Mouse (Mus musculus): ENCODE measurements around the gene Cd209g.
"Not testable (repeated sequence)": the region's sequence is repeated elsewhere in the genome, so short reads cannot be mapped to it uniquely, and the experiment has no call there.

Gene Cd209g

GRCm38 (mm10) chr8:4133798-4134197 lies at the start of gene Cd209g:
Gene Cd209g, plus strand, starts transcription at chr8:4134098.
- no peak for DNase-seq (ENCODE audit: low read depth)

- DNase-seq (ENCODE audit: low read depth): peak; percentile 33
These were observed 46.6 kb upstream of the Cd209g start for GRCm38 (mm10) chr8:4087180-4087722.

- not testable (repeated sequence) for DNase-seq (ENCODE audit: low read depth)
These were observed 45.4 kb upstream of the Cd209g start for GRCm38 (mm10) chr8:4088514-4088913.

- not testable (repeated sequence) for DNase-seq (ENCODE audit: low read depth)
These were observed 28.2 kb upstream of the Cd209g start, which contains the start of gene Cd209f for GRCm38 (mm10) chr8:4105735-4106134. Gene Cd209f, minus strand, starts transcription at chr8:4105835.

- peak; percentile 88 for DNase-seq (ENCODE audit: low read depth)
These were observed 6.1 kb downstream of the Cd209g start for GRCm38 (mm10) chr8:4139660-4140646.

GRCm38 (mm10) chr8:4141721-4142120 lies 7.8 kb downstream of the Cd209g start:
- peak; percentile 60 for DNase-seq (ENCODE audit: low read depth)

- DNase-seq (ENCODE audit: low read depth): no peak
These were observed 13.4 kb downstream of the Cd209g start for GRCm38 (mm10) chr8:4147272-4147671.

- DNase-seq (ENCODE audit: low read depth): no peak
These were observed 21.0 kb downstream of the Cd209g start for GRCm38 (mm10) chr8:4154878-4155277.

GRCm38 (mm10) chr8:4162786-4163185 lies 28.9 kb downstream of the Cd209g start:
- DNase-seq (ENCODE audit: low read depth): no peak

GRCm38 (mm10) chr8:4165176-4165851 lies 31.4 kb downstream of the Cd209g start:
- DNase-seq (ENCODE audit: low read depth): peak; percentile 66

- peak; percentile 100 for DNase-seq (ENCODE audit: low read depth)
These were observed 32.2 kb downstream of the Cd209g start, which contains the start of gene Evi5l for GRCm38 (mm10) chr8:4165852-4166751. Gene Evi5l, plus strand, starts transcription at chr8:4166567.

GRCm38 (mm10) chr8:4166881-4167525 lies 33.1 kb downstream of the Cd209g start:
- peak; percentile 37 for DNase-seq (ENCODE audit: low read depth)

GRCm38 (mm10) chr8:4167918-4168317 lies 34.0 kb downstream of the Cd209g start:
- DNase-seq (ENCODE audit: low read depth): no peak

GRCm38 (mm10) chr8:4172486-4172885 lies 38.6 kb downstream of the Cd209g start:
- DNase-seq (ENCODE audit: low read depth): no peak

- DNase-seq (ENCODE audit: low read depth): no peak
These were observed 40.1 kb downstream of the Cd209g start for GRCm38 (mm10) chr8:4174018-4174417.

- no peak for DNase-seq (ENCODE audit: low read depth)
These were observed 49.5 kb downstream of the Cd209g start for GRCm38 (mm10) chr8:4183409-4183808.

GRCm38 (mm10) chr8:4186151-4186550 lies 52.3 kb downstream of the Cd209g start:
- no peak for DNase-seq (ENCODE audit: low read depth)

Measured in NIH3T3 (cell line).